Mouse (Mus musculus): Measurements from ENCODE around the gene Izumo1.
"Not testable (repeated sequence)": the region's sequence is repeated elsewhere in the genome, so short reads cannot be mapped to it uniquely, and the experiment has no call there.

Izumo1 gene

DNA sequence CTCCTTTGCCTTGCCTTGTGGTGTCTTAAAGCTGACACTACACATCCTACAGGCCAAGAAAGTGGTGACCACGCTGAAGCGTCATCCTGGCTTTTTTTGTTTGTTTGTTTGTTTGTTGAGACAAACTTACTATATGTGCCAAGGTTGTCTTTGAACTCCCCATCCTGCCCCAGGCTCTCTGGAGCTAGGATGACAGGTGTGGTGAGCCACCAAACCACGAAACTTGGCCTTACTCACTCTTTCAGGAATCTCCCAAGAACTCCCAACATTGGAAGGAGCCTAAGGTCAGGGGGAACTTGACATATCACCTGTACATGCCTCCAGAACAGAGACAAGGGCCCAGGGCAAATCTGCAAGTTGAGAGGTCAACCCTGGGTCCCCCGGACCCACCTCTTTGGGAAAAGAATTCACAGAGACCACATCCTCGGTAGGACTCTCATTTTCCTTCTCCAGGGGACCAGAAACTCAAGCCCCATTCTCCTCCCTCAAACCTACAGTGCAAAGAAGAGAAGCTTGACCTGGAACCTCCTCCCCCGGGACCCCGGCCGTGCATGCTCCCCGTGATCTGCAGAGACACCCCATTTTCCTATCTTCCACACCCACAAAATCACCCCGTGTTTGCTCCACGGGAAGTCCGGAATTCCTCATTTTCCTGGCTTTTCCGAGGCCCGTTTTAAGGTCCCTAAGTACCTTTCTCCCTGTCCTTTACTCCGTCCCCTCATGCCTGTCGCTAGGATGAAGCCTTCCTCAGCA, 21.1 kb downstream of the Izumo1 start:
- no peak for DNase-seq (ENCODE audit: low spot score in 2 of 2)

DNA sequence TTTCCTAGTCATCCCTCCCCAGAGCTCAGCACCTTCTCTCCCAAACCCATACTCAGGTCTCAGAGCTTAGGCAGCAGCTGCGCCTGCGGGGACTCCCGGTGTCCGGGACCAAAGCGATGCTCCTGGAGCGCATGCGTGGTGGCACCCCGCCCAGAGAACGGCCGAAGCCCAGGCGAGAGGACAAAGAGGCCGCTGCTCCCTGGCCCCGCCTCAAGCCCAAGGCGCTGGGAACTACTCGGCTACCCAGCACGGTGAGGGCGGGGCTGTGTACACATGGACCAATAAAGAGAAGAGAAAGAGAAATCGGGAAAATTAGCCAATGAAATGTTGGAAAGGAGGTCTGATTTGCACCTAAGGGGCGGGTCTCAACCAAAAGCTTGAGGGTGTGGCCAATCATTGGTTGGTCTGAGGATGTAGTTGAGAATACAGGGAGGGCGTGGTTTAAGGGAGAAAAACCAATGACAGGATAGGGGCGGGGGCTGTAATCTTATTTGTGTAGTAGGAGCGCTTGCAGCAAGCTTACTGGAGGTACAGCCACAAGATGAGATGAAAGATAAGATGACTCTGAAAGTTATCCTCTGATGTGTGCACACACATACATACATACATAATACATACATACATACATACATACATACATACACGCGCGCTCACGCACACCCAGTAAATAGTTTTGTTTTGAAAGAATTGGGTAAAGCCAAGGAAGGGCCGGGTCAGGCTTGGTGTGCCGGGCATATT, 22.0 kb downstream of the Izumo1 start:
- DNase-seq (ENCODE audit: low spot score in 2 of 2) = peak; percentile 79 to 84

DNA sequence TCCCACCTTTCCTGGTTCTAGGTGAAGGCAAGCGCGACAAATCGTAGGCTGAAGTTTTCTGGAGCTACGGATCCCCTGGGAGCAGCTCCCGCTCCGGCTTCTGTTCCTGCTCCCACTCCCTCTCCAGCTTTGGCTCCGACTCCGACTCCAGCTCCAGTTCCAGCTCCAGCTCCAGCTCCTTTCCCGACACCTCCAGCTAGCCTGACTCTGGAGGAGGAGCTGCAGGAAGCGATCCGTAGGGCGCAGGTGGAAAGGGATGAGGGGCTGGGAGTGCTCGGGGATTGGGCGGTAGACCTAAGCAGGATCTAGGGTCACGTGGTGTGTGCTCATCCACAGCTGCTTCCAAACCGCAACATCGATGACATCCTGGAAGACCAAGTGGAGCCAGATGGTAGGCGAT, 22.6 kb downstream of the Izumo1 start:
- DNase-seq (ENCODE audit: low spot score in 2 of 2) = no peak

DNA sequence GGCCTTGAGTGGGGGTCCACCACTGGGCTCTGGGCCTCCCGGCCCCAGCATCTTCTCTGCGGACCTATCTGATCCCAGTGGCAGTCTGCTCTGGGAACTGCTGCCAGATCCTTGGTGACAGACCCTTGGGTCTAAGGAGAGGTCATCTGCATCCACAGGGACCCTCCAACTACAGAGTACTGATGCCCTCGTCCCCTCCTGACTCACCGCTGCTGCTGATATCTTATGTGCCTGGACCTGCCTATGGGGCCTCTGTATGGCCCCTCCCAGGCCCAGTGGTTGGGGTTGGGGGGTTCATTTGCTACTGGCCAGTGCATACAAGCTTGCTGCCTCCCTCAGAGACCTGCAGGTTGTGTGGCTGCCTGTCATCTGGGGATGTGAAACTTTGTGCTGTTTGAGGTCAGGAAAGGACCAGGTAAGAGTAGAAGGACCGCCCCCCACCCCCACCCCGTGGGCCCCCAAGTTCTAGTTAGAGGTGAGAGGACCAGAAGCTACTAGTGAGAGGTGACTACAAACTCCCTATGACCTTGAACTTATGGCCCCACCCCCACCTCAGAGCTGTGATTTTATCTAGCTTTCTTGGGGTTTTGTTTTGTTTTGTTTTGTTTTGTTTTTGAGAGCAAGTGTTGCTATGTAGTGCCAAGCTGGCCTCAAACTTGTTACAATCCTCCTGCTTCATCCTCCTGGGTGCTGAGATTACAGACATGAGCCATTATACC, 23.4 kb downstream of the Izumo1 start:
- DNase-seq (ENCODE audit: low spot score in 2 of 2) = no peak

DNA sequence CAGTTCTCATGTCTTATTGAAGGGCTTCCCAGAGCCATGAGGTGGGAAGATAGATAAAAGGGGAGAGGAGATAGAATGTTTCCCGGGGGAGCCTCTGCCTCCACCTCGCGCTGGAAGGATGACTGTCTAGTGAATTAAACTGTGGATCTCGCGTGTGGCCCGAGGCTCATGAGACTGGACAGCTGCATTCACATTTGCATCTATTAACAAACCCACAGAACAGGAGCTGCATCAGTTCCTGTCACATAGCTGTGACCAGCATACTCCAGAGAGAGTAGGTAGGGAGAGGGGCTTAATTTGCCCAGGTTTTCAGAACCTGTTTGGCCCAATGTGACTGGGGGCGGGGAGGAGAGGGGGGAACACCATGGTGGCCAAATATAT, 24.0 kb downstream of the Izumo1 start:
- no peak for DNase-seq (ENCODE audit: low spot score in 2 of 2)

DNA sequence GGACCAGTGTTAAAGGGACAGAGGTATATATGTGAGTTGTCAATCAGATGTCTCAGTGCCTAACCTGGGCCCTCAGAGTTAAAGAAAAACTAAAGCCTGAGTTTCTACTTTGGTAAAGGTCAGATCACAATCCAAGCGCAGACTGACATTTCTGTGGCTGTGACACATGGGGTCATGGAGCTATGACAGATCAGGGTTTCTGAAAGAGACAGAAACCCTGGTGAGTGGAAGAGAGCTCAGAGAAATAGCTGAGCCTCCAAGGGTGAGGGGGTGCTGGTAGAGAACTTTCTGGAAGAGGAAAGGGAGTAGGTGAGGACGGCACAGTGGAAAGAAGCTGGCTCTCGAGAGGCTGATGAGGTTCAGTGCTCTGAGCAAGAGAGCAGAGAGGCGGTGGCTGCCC, 25.1 kb downstream of the Izumo1 start:
- DNase-seq (ENCODE audit: low spot score in 2 of 2) = no peak

DNA sequence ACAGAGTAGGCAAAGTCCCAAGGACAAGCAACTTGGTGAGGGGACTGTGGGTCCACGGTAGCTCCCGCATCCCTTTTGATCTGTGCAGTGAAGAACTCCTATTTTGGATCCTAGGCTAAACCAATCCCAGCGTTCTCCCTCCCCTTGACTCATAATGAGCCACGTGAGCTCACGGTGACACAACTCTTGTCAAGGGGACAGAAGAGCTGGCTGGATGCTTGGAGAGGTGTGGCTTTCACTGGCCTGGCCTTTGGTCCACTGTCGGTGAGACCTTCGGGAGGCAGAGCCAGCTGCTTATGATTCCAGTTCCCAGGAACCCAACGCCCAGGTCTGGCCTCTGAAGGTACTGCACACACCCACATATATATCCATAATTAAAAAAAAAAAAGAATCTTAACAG, 27.7 kb downstream of the Izumo1 start:
- no peak for DNase-seq (ENCODE audit: low spot score in 2 of 2)

DNA sequence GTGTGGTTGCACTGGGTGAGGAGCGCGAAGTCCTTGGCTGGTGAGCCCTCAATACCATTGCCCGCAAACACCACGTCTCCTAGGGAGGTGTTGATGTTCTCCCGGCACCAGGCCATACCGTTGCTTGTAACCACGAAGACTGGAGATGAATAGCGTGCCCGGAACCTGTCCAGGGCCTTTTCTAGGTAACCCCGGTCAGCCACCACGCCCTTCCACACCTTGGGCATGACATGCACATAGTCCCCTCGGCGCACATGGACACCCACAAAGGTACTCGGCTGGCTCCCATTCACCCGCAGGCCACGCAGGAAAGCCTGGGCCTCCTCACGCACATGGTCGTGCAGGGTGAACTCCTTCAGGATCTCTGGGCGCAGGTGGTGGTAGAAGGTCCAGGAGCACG, 28.9 kb downstream of the Izumo1 start:
- DNase-seq (ENCODE audit: low spot score in 2 of 2) = not testable (repeated sequence)

DNA sequence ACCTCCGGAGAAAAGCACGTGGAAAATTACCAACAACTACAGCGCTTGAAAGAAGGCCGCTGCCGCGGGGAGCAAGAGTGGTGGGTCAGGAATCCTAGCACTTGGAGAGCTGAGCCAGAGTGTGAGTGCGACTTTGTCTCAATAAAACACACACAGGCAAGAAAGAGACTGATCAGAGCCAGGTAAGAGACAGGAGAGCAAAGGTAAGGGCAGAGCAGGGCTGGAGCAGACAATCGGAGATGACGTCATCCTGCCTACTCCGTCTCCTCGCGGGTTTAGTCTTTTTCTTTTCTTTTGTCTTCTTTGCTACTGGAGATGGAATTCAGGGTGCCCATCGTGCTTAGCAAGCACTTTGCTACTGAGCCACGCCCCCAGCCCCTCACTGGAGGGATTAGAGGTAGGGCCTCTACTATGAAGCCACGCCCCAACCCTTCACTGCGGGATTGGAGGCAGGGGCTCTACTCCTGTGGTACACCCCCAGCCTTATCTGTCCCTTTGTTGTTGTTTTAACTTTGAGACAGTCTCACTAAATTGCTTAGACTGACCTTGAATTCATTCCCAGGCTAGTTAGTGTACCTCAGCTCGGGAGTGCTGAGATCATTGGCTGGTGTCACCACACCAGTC, 32.9 kb downstream of the Izumo1 start:
- DNase-seq (ENCODE audit: low spot score in 2 of 2) = no peak

DNA sequence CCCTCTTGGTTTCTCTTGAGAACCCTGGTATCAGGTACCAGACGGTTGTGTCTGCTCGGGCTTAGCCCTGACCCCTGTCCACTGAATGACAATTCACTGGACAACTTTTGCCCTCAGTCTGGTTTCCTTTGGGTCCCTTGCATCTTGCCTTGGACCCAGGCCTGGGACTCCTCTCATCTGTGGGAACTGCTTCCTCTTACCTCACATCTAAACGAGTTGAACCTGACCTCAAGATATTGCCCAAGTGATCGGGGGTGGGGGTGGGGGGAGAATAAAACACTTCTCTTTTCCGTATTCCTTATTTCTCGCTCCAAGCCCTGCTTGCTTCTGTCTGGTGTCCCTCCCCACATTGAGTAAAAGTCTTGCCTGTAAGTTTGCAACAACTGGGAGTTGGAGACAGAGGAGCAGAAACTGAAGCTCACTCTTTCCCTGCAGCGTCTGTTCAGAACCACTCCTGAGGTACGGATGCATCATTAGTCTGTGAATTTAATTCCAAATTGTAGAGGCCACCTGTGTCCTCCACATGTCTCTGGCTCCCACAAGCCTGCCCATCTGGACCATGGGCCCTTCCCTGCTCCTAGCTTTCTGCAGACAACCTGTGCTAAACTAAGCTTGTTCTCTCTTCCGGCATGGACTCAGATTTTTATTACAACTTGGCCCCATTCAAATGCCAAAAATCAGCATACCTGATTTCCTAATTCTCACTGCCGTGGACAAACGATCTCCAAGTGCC, 39.3 kb downstream of the Izumo1 start:
- no peak for DNase-seq (ENCODE audit: low spot score in 2 of 2)

DNA sequence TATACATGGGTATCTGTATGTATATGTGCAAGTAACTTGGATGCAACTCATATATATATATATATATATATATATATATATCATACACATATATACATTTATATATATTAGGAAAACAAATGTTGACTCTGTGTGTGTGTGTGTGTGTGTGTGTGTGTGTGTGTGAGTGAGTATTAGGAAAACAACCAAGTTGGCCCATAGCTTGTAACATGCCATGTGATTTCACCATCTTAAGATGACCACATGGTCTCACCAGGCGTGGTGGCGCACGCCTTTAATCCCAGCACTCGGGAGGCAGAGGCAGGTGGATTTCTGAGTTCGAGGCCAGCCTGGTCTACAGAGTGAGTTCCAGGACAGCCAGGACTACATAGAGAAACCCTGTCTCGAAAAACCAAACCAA, 40.1 kb downstream of the Izumo1 start:
- not testable (repeated sequence) for DNase-seq (ENCODE audit: low spot score in 2 of 2)

DNA sequence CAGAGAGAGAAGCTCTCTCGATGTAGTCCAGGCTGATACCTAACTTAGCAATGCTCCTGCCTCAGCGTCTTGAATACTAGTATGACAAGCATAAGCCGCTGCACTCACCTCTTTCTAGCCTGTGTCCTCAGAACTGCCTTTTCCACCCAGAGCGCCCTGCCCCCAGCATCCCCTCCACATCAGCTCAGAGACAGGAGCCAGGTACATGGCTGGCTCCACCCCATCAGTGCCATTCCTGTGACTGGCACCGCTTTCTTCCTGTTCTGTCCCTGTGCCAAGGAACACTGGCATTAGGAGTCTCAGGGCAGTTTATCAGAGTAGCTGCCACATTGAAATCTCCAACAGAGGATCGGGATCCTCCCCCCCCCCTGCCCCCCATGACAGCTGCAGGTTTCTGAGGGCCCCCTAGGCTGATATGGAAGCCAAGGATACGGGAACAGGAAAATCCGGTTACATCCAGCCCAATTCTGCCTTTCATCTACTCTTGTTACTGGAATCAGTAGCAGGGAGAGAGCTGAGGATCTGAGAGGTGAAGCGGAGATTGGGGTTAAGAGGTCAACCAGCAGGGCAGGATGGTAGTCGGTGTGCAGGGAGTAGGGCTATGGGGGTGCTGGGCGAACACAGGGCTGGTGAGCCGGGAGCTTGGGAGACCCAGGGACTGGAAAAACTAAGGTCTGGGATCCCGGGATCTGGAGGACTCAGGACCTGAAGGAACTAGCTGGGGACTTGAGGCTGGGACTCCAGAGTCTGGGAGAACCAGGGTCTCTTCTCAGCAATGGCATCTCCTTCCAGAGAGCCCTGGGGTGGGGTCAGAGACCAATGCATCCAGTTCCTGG, 43.9 kb downstream of the Izumo1 start:
- DNase-seq (ENCODE audit: low spot score in 2 of 2) = no peak

DNA sequence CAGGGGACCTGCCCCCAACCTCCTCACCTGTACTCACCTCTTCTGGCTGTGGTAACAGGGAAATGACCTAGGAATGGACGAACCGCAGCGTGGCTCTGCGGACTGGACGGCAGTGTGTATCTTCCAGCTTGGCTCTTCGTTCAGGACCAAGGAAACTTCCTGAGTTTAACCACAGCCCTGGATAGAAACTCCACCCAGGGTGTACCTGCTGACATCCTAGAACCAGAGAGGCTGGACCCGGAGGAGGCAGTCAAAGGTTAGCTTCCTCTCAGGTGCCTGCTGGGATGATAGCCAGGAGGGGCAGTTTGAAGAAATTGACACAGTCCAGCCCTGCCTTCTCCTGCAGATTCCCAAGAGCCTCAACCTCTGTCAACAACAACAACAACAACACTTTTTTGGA, 44.5 kb downstream of the Izumo1 start, which contains the start of gene Fut2:
Fut2 (minus strand) TSS at position 234 of the 400 bp plus-strand sequence.
- no peak for DNase-seq (ENCODE audit: low spot score in 2 of 2)

DNA sequence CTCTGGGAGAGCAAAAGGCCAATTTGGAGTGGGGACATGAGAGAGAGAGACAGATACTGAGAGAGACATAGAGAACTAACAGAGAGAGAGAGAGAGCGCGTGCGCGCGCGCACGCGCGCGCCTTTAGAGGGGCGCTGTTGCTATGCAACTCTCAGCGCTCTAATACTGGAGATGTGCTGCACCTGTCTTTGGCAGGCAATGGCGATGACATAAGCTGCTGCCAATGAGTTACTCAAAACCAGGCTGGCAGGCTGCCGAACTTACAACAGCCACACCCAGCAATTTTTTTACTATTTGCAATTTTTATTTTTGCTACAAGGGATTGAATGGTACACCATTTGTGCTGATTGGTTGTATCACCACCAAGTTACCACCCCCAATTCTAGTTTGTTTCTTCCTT, 46.1 kb downstream of the Izumo1 start:
- no peak for DNase-seq (ENCODE audit: low spot score in 2 of 2)

DNA sequence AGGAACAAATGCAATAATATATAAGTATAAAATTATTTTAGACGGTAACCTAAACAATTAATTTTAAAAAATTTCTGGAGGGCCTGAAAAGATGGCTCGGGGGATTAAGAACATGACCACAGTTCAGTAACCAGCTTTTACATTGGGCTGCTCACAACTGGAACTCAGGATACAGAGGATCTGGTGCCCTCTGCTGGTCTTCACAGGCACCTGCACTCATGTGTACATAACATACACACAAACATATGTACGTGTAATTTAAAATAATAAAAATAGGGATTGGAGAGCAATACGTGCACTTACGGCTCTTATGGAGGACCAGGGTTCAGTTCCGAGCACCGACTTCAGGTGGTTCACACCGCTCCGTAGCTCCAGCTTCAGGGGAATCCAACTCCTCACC, 47.3 kb downstream of the Izumo1 start:
- DNase-seq (ENCODE audit: low spot score in 2 of 2) = no peak

DNA sequence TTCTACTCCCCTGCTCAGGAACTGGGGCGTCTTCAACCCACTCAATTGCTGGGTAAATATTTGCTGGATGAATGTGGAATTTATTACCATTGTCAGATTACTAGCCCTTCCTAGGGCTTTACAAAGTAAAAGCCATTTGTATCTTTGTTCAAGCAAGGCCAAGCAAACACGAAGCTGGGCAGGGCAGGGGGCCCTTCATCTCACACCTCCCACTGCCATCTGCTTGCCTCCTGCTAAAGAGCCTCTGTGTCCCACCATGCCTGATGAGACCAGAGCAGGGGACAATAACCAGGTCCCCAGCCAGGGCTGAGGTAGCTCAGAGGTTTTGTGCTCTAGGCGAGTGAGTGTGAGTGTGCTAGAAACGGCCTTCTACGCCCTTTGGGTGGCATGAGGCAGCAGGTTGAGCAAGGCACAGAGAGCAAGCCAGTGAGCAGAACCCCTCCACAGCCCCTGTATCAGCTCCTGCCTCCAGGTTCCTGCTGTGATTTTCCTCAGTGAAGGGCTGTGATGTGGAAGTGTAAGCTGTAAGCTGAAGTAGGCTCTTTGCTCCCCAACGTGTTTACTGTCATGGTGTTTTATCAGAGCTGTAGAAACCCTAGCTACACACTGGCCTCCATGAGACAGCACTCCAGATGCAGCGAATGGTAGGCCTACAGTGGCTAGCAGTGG, 56.1 kb downstream of the Izumo1 start:
- DNase-seq (ENCODE audit: low spot score in 2 of 2) = no peak

Data from spleen, postnatal 36 days (tissue).